Mouse (Mus musculus) brown adipose tissue, adult 24 weeks (tissue): ENCODE results near the gene Fosb. TPM values are rescaled to one million over a fixed set of nuclear protein-coding genes. Genes with fewer than 3 reads are reported as not detected.
A peak's percentile ranks its signal among the peaks of the same experiment; 100 is the strongest.
"Not testable (repeated sequence)": the region's sequence is repeated elsewhere in the genome, so short reads cannot be mapped to it uniquely, and the experiment has no call there.

ENCODE experiments used
- H3K27ac ChIP-seq: fragments of 200-500 bp; replicated peaks from 2 replicates; pipeline ENCODE4 v1.5.1; 2012; ENCODE audit warnings: low read depth, mild to moderate bottlenecking, low read length
- H3K4me1 ChIP-seq: fragments of 200-500 bp; 2 replicates; pipeline ENCODE4 v1.6.1; 2012; ENCODE audit warnings: low read length, mixed read lengths; ENCODE audit not compliant: control insufficient read depth, insufficient read depth, insufficient read length
- H3K4me3 ChIP-seq: fragments of 200-500 bp; 2 replicates; pipeline ENCODE4 v1.5.1; 2012; ENCODE audit warnings: low read depth, mild to moderate bottlenecking, low read length, moderate library complexity; ENCODE audit not compliant: insufficient read depth
- polyA plus RNA-seq: library from polyadenylated mRNA; stranded (reverse); fragments of >200 nt; gene quantifications from 2 replicates; pipeline ENCODE4 v1.2.4, GENCODE M21; 2012; ENCODE audit not compliant: missing spikeins, insufficient read depth, insufficient read length

The Fosb gene
- polyA plus RNA-seq, 1 experiment: 48.0 TPM

DNA sequence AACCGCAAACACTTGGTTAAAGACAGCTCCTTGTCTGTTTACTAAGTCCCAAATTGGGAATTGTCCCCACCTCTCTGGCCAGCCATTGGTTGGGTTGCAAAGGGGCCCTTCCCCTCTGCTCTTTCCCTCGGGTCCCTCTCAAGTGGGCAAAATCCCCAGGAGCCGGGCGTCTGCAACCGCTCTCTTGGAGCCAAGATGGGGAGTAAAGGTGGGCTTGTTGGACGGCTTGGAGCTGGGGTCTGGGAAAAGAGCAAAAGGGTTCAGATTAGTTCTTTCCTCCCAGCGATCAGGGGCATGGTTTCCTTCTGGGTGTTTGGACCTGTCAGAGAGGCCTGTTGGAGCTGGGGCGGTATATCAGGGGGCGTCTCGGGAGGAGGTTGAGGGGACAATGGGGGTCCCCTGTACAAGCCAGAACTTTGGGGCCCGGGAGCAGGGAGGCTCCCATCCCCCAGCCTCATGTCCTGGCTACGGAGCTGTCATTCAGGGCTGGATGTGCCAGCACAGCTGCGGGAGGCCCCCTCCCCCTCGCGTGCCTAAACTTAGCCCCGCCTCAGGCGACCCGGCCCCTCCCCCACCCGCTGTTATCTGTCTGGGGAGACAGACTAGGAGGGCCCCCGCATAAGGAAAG, 18.8 kb downstream of the Fosb start:
- Histone ChIP-seq H3K27ac (no peak overlapping the region), H3K4me1 (no peaks in the 10 kb centered on the region; the same call in 1 of the 2 replicates)

DNA sequence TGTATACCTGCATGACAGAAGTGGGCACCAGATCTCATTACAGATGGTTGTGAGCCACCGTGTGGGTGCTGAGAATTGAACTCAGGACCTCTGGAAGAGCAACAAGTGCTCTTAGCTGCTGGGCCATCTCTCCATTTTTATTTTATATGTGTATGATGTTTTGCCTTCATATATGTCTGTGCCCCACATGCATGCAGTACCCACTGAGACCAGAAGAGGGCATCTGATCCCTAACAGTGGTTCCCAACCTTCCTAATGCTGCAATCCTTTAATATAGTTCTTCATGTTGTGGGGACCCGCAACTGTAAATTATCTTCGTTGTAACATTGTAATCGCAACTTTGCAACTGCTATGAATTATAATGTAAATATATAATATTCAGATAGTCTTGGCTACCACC, 25.1 kb downstream of the Fosb start:
- Histone ChIP-seq H3K4me1 (no peaks in the 10 kb centered on the region), H3K27ac (no peak overlapping the region), H3K4me3 (no peak overlapping the region)

More for the DNA sequence above, 18.8 kb downstream of the Fosb start:
- peak overlapping the region; percentile 36 for H3K4me3 ChIP-seq

DNA sequence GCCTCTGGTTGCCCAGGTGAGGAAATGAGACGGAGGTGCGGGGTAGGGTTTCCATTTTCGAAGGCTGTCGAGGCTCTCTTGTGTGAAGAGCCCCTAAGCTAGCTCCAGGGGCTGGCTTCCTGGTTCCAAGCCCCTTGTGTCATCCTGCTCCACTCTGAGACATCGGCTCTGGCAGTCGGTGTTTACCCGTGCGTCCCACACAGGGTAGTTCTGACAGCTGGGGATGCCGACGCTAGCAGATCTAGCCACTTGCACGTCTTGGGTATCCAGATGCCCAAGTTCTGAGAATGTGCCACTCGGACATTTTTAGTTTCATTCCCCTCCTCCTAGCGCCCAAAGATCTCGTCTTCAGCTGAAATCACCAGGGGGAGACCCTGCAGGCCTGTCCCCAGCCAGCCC, 26.4 kb downstream of the Fosb start:
- no peak overlapping the region for H3K4me3 ChIP-seq
- H3K27ac ChIP-seq: no peak overlapping the region
- no peaks in the 10 kb centered on the region for H3K4me1 ChIP-seq

DNA sequence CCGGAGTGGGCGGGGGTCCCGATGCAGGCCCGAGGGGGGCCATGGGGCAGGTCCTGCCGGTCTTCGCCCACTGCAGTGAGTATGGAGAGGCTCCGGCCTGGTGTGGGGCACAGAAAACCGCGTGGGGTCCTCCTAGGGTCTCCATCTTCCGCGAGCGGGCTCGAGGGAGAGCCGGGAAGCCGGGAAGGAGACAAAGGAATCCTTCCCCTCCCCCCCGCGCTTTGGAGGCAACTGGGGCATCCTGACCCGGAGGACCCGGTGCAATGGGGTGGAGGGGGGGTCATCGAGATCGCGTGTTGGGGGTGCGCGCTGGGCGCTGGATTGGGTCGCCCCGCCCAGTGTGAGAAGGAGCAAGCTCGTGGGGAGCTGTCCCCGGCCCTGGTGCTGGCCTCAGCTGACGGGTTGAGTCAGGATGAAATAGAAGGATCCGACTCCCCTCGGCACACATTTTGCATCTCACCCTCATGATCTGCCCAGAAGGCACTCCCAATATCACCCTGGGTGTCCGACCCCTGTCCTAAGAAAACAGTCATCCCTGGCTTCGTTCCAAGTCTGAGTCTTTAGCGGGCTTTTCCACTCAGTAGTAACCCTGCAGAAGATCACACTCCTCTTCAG, 27.0 kb downstream of the Fosb start:
- peak overlapping the region; percentile 58 for H3K4me3 ChIP-seq
- H3K27ac ChIP-seq: no peak overlapping the region
- H3K4me1 ChIP-seq: no peaks in the 10 kb centered on the region

DNA sequence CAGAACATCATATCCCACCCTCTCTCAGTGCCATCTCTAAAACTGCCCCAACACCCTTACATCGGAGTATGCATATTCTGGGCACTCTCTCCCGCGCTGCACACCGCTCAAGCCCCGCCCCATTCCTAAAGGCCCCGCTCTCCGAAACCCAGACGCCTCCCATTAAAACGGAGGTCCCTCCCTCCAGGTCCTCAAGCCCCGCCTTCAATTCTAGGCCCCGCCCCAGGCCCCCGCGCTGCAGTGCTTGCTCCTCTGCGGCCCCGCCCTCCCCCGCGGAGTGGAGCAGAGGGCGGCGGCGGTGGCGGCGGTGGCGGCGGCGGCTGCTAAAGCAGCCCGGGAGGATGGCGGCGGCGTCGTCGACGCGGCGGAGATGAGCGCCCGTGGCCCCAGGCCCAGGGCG, 27.5 kb downstream of the Fosb start, which contains the start of gene Rtn2:
Gene Rtn2, plus strand, starts transcription at position 240 of the 400 bp plus-strand sequence.
- Histone ChIP-seq H3K27ac (no peak within 1 kb of the TSS), H3K4me1 (no peaks in the 10 kb centered on the region), H3K4me3 (peak within 1 kb of the TSS; percentile 58)

DNA sequence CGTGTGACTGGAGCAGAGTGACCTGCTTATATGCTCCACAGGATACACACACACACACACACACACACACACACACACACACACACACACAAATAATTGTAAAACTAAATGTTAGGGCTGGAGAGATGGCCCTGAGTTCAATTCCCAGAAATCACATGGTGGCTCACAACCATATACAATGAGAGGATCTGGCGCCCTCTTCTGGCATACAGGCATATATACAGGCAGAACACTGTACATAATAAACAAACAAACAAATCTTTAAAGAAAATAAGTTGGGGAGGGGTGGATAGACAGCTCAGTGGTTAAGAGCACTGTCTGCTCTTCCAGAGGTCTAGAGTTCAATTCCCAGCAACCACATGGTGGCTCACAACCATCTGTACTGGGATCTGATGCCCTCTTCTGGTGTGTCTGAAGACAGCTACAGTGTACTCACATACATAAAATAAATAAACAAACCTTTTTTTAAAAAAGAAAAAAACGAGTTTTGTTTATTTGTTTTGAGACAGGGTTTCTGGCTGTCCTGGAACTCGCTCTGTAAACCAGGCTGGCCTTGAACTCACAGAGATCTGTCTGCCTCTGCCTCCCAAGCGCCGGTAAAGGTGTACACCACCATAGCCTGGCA, 28.1 kb downstream of the Fosb start:
- peak overlapping the region; percentile 44; the same call in 1 of the 2 replicates for H3K4me3 ChIP-seq
- H3K4me1 ChIP-seq, H3K27ac ChIP-seq: not testable (repeated sequence)

DNA sequence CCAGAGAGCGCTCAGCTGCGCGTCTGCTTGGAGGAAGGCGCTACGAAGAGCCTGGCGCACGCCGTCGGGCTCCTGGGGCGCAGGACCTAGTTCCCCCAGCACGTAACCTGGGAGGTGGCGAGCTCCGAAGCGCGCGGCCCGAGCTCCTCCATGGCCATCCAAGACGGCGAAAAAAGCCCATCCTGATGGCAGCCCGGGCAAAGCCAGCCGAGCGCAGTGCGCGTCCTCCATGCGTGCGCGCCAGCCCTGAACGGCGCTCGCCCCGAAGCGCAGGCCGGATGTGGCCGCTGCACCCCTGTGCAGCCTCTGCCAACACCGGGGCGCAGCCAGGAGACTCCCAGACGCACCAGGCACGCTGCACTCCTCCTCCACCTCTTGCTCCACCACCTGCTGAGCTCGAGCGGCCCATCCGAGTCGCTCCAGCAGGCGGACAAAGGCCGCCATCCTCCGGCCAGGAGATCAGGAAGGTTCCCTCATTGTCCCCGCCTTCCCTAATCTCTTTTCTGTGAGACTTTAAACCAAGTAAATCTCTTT, 30.2 kb downstream of the Fosb start, which contains the start of gene Ppm1n:
Gene Ppm1n, minus strand, starts transcription at position 484 of the 534 bp plus-strand sequence.
- H3K27ac ChIP-seq: no peak within 1 kb of the TSS
- H3K4me3 ChIP-seq: no peak within 1 kb of the TSS
- H3K4me1 ChIP-seq: no peaks in the 10 kb centered on the region

DNA sequence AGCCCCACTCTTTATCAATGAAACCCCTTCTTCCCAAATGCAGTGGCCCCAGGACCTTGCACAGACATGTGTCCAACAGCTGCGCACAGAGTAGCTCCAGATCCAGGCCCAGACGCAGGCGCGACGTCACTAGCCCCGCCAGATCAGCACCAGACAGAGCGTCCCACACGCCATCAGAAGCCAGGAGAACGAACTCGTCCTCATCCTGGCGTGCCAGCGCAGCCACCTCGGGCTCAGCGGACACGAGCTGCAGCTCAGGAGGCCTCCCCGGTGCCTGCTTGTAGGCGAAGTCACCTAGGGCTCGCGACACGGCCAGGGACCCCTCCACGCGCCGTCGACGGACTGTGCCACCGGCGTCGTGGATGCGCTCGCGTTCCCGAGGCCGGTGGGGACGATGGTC, 30.8 kb downstream of the Fosb start:
- Histone ChIP-seq H3K4me1 (no peaks in the 10 kb centered on the region), H3K4me3 (no peak overlapping the region), H3K27ac (no peak overlapping the region)

DNA sequence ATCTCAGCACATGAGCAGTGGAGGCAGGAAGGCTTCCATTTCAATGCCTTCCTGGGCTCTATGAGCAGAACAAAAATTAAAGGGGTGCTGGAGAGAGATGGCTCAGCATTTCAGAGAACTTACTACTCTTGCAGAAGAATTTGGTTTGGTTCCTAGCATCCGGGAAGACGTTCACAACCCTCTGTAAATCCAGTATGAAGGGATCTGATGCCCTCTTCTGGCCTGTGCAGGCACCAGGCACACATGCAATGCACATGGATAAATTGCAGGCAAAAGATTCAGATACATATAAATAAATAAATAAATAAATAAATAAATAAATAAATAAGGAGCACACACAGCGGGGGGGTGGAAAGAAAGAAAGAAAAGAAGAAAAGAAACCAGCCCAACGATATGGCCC, 33.6 kb downstream of the Fosb start:
- H3K4me1 ChIP-seq: no peaks in the 10 kb centered on the region
- H3K27ac ChIP-seq: no peak overlapping the region
- H3K4me3 ChIP-seq: no peak overlapping the region

DNA sequence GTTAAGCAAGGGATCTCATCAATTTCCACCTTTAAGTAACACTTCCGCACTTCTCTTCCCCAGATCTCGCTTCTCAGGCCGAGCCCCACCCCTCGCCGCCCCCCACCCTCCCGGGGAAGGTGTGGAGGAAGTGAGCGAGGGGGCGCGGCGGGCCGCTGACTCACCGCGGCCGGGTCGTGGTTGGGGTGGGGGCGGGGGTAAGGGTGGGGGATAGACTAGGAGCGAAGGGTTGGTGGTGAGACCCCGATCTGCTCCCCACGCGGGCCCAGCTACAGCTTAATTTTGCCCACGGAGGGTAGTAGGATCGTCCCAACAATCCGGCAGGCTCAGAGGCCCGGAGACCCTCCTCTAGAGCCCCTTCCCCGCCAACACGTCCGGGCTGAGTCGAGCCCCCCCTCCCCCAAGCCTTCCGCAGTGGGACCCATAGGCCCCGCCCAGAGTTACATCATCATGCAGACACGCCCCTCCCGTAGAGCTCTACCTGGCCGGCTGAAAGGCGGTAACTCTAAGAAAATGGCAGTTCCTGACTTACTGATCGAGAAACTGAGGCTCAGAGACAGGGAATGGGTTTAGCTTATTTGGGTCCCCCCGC, 37.6 kb downstream of the Fosb start:
- Histone ChIP-seq H3K4me3 (peak overlapping the region; percentile 97), H3K27ac (peak overlapping the region; percentile 99), H3K4me1 (peaks cover 10% of the 10 kb centered on the region)

DNA sequence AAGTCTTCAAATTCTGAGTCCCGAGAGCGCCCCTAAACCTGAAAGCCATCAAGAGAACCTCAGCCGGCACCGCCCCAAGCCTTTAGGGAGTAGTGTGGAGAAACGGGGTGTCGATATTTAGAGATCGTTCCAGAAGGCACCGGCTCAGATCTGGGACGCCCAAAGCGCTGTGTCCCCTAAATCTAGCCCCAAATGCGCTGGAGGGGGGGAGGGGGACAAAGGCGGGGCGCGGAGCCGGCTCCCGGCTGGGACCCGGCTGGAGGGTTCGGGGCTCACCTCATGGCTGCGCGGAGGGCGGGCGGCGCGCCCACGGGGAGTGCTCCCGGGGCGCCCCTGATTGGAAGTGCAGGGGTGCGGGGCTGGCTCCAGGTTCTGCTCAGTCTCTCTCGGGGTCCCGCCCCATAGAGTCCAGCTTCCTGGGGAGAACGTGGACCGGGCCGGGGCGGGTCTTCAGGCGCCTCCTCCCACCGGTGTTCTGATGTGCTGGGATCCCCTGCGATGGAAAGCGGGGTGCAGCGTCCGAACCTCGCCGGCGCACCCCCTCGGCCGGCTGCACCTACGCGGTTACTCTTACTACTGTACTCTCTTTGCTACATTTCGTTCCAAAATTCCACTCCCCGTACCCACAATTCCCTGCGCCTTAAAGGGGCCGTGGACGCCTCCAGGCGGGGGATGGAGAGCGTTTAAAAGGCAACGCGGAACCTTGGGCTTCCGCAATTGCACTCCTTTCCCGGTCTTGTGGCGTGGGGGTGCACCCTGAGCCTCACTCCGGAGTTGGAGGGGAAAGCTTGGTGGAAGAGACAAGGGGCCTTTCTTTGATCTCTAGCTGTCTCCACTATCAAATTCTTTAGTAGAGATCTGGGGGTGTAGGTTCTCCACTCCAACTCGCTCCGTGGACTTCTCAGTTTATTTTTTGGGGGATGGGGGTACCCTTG, 38.3 kb downstream of the Fosb start, which contains the start of gene Vasp:
Gene Vasp, minus strand, starts transcription at position 580 of the 935 bp plus-strand sequence.
- Histone ChIP-seq H3K27ac (peak within 1 kb of the TSS; percentile 99), H3K4me1 (peaks cover 13% of the 10 kb centered on the region), H3K4me3 (peak within 1 kb of the TSS; percentile 97)

DNA sequence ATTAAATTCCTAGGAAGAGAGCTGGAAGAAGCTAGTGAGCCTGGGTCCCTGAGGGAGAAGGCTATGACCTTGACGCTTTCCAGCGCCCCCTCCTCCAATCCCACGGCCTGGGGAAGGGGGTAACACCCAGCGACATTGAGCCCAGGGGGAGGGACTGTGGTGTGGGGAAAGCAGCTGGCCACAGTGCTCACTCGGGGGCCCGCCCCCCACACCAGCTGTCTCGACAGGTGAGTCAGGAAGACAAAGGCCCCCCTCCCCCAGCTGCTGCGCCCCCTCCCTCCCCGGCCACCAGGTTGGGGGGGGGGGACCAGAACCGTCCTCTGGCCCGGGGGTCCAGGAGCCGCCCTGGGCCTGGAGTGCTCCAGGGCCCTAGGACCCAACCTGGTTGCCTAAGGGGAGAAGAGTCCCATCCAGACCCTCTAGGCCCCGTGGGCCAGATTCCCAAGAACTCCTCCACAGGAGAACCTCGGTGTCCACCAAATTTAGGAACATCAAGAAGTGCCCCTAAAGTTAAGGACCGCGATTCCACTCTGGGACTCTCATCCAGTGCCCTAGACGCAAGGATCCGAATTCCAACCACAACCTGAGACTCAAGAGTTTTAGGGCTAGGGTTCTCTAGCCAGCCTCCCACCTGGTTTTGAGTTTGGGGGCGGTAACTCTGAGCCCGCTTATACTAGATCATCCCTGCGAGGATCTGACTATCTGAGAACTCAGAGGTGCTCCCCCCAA, 39.2 kb downstream of the Fosb start:
- Histone ChIP-seq H3K27ac (peak overlapping the region; percentile 99), H3K4me1 (peaks cover 21% of the 10 kb centered on the region), H3K4me3 (peak overlapping the region; percentile 97)

DNA sequence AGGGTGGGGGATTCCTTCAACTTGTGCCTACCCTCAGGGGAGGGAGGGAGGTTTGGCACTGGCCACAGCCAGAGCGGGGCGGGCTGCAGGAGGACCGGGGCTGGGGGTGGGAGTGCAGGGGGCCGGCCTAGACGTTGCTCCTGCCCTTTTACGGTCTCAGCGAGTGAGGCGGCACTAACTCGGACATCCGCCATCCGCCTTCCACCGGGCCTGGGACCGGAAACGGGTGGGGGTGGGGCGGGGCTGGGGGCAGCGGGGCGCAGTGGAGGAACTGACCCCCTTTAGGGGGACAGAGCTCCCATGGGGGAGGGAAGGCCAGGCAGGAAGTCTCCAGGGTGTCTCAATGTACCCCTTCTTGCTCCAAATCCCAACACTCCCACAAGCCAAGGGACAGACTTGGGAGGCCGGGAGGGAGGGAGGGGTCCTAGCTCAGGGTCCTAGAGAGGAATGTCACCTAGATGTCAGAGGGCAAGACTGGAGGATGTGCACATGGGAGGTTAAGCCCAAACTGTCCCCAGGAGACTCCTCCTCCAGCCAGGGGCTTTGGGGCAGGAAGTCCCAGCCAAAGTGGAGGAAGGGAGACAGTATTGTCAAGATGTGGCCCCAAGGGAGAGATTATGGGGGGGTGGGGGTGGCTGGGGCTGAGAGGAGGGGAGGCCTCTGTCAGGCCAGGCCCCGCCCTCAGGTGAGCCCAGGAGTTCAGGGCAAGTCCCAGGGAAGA, 40.0 kb downstream of the Fosb start:
- peak overlapping the region; percentile 97 for H3K4me3 ChIP-seq
- peak overlapping the region; percentile 99 for H3K27ac ChIP-seq
- H3K4me1 ChIP-seq: peaks cover 27% of the 10 kb centered on the region
